1 mouse cellular context compared by ENCODE assay signal in the genomic region with DNA sequence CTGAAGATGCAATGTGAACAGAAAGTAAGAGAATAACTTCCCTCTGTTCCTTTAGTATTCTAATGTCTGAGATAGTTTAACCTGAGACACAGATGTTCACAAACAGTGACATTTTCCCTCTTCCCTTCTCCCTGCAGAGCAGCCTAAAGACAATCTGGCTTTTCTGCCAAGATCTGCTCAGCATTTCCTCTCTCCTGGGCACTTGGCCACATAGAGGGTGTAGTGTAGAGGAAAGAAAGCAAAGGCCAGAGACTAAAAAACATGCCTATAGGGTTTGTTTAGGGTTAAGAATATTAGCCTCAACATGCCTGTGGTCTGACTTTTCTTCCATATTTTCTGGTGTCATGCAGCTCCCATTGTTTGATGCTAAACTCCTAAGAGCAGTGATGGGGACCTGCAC. TPM values are rescaled to one million over a fixed set of nuclear protein-coding genes. Genes with fewer than 3 reads are reported as not detected.
"Had no signal": no experiment of that assay in that cellular context is flagged by ENCODE, and none has a peak within 500 bp of the region (broad histone marks: within the 10 kb centered on the region; RNA-seq: fewer than 3 reads in every experiment).

No protein-coding gene starts in this region.

RNA-seq across cellular contexts. Expression of gene Armh4, which starts 21.9 kb away (rescaled TPM):
- polyA plus RNA-seq: inflammation-experienced regulatory T-cells, adult 6 months had no signal
